Mouse (Mus musculus): ENCODE measurements at regions not wholly inside any gene's neighbourhood (a gene's known extent, or its start where the extent isn't known, plus 50 kb on each side); places are given as distances from the start of the nearest gene placed in this dataset.

DNA sequence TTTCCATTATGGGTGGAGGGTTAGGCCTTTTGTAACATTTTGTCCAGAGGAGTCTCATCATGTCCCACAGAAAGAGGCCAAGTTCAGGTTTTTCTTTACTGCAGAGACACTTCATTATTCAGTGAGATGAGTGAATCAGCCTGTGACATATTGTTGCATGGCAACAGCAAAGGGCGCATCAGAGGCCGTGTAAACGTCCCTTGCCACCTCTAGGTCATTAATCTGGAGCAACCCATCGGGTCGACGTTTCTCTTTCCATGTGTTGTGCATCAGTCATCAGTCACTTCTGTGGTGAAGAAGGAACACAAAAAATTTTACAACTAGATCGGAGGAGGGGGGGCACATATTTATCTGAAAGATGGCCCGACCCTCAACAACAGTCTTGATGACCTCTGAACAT, 519.3 kb upstream of the Gm26657 start:
- WGBS: 59% methylated on average over 8 of the region's 8 CpGs
- ATAC-seq (ENCODE audit: low FRiP score, low read depth) (no peak), DNase-seq (ENCODE audit: low spot score) (no peak)
- no peaks in the 10 kb centered on the region for H3K27me3 ChIP-seq (ENCODE audit: control insufficient read depth, insufficient read depth, low read length)
- H3K27ac ChIP-seq (replicated peaks; ENCODE audit: low read depth, low read length): no peak overlapping the region
- H3K9ac ChIP-seq (ENCODE audit: low read depth, low read length, severe bottlenecking): no peak overlapping the region
- peaks cover 12% of the 10 kb centered on the region for H3K4me1 ChIP-seq (ENCODE audit: control insufficient read depth, insufficient read depth, low read length)
- TF ChIP-seq POLR2A (IDR thresholded peaks at IDR 0.05; ENCODE audit: borderline replicate concordance, extremely low read depth, insufficient read depth, insufficient read length): no peak
- no peaks in the 10 kb centered on the region for H3K9me3 ChIP-seq (ENCODE audit: control insufficient read depth, low read length)
- H3K4me2 ChIP-seq (replicated peaks; ENCODE audit: low read depth, low read length, severe bottlenecking): no peak overlapping the region
- no peak overlapping the region for H3K4me3 ChIP-seq (replicated peaks; ENCODE audit: low read length)
- H3K36me3 ChIP-seq (ENCODE audit: control insufficient read depth, insufficient read depth, low read length): no peaks in the 10 kb centered on the region

DNA sequence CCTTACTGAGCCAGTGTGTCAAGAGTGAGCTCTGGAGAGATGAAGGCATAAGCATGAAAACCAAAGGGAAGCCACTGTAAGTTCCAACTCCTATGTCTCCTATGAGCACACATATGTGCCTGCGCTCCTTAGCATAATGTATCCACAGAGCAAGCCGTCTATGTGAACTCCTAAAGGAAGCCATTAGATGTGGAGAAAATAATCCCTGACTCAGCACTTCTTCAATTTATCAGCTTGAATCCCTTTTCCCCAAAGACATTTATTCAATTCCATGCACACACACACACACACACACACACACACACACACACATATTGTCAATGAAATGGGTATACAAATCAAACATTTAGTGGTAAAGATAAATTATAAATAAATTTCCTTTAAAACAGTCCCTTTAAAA, 530.4 kb upstream of the Gm26657 start:
- H3K4me2 ChIP-seq (replicated peaks; ENCODE audit: low read depth, low read length, severe bottlenecking): no peak overlapping the region
- ATAC-seq (ENCODE audit: low FRiP score, low read depth): no peak
- no peaks in the 10 kb centered on the region for H3K36me3 ChIP-seq (ENCODE audit: control insufficient read depth, insufficient read depth, low read length)
- no peaks in the 10 kb centered on the region for H3K27me3 ChIP-seq (ENCODE audit: control insufficient read depth, insufficient read depth, low read length)
- 91% methylated on average over 2 of the region's 2 CpGs for WGBS
- DNase-seq (ENCODE audit: low spot score): no peak
- no peak overlapping the region for H3K27ac ChIP-seq (replicated peaks; ENCODE audit: low read depth, low read length)
- no peak for TF ChIP-seq POLR2A (IDR thresholded peaks at IDR 0.05; ENCODE audit: borderline replicate concordance, extremely low read depth, insufficient read depth, insufficient read length)
- no peak overlapping the region for H3K9ac ChIP-seq (ENCODE audit: low read depth, low read length, severe bottlenecking)
- H3K4me3 ChIP-seq (replicated peaks; ENCODE audit: low read length): no peak overlapping the region
- H3K9me3 ChIP-seq (ENCODE audit: control insufficient read depth, low read length): no peaks in the 10 kb centered on the region
- peaks cover 16% of the 10 kb centered on the region for H3K4me1 ChIP-seq (ENCODE audit: control insufficient read depth, insufficient read depth, low read length)

DNA sequence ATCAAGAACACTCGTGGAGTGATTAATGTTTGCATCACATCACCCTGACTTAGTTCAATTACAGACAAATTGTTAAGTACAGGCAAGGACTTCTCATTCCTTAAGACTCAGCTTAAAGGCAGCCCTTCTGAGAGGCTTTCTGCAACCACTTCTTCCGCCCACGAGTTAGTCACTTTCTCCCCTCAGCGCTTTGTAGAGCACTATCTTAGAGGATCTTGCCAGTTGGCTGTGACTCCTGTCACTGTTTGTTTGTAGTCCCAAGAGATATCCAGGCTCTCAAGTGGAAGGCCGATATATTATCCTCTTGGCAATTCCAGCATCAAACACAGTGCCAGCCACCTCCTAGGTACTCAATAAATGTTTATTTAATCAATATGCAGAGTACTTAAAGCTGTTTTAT, 532.1 kb upstream of the Gm26657 start:
- H3K27me3 ChIP-seq (ENCODE audit: control insufficient read depth, insufficient read depth, low read length): no peaks in the 10 kb centered on the region
- H3K4me2 ChIP-seq (replicated peaks; ENCODE audit: low read depth, low read length, severe bottlenecking): no peak overlapping the region
- peaks cover 16% of the 10 kb centered on the region for H3K4me1 ChIP-seq (ENCODE audit: control insufficient read depth, insufficient read depth, low read length)
- DNase-seq (ENCODE audit: low spot score): no peak
- no peaks in the 10 kb centered on the region for H3K36me3 ChIP-seq (ENCODE audit: control insufficient read depth, insufficient read depth, low read length)
- no peak overlapping the region for H3K4me3 ChIP-seq (replicated peaks; ENCODE audit: low read length)
- no peak for ATAC-seq (ENCODE audit: low FRiP score, low read depth)
- H3K27ac ChIP-seq (replicated peaks; ENCODE audit: low read depth, low read length): no peak overlapping the region
- 45% methylated on average over 5 of the region's 5 CpGs for WGBS
- TF ChIP-seq POLR2A (IDR thresholded peaks at IDR 0.05; ENCODE audit: borderline replicate concordance, extremely low read depth, insufficient read depth, insufficient read length): no peak
- H3K9ac ChIP-seq (ENCODE audit: low read depth, low read length, severe bottlenecking): no peak overlapping the region
- no peaks in the 10 kb centered on the region for H3K9me3 ChIP-seq (ENCODE audit: control insufficient read depth, low read length)

DNA sequence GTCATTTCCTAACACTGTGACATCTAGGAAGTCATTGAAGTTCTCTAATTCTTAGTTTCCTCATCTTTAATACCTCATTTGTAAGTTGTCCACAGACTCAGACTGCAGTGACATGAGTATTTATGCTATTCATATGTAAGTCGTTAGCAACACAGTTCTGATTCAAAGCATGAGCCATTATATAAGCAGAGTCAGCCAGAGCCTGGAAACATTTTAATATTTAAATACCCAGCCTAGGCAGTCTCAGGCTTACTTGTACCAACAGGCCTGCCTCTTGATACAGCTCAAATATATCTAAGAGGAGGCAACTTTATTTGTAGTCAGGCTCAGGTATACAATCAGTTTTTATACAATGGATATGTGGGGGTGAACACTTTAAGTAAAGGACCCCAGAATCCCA, 534.8 kb upstream of the Gm26657 start:
- Histone ChIP-seq H3K9me3 (ENCODE audit: control insufficient read depth, low read length) (no peaks in the 10 kb centered on the region), H3K4me1 (ENCODE audit: control insufficient read depth, insufficient read depth, low read length) (peaks cover 16% of the 10 kb centered on the region), H3K36me3 (ENCODE audit: control insufficient read depth, insufficient read depth, low read length) (no peaks in the 10 kb centered on the region), H3K4me3 (replicated peaks; ENCODE audit: low read length) (no peak overlapping the region), H3K9ac (ENCODE audit: low read depth, low read length, severe bottlenecking) (no peak overlapping the region), H3K27me3 (ENCODE audit: control insufficient read depth, insufficient read depth, low read length) (no peaks in the 10 kb centered on the region), H3K27ac (replicated peaks; ENCODE audit: low read depth, low read length) (no peak overlapping the region), H3K4me2 (replicated peaks; ENCODE audit: low read depth, low read length, severe bottlenecking) (no peak overlapping the region)
- WGBS: 32% methylated on average over 1 of the region's 1 CpGs
- DNase-seq (ENCODE audit: low spot score) (no peak), ATAC-seq (ENCODE audit: low FRiP score, low read depth) (no peak)
- no peak for TF ChIP-seq POLR2A (IDR thresholded peaks at IDR 0.05; ENCODE audit: borderline replicate concordance, extremely low read depth, insufficient read depth, insufficient read length)

DNA sequence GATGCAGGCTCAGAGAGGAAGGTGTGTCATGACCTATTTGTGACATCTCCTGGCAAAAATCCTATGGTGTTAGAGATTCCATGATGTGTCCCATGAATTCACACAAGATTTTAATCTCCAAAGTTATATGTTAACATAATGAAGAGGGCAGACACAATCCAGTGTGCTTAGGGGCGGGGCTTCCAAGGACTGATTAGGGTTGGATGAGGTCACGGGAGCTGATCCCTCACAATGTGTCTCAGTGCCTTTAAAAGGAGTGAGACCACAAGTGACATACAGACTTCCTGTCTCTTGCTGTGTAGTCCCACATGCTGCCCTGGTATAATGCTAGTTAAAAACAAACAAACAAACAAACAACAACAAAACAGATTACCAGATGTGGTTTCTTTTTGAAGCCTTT, 546.5 kb upstream of the Gm26657 start:
- DNase-seq (ENCODE audit: low spot score): no peak
- no peak for ATAC-seq (ENCODE audit: low FRiP score, low read depth)

DNA sequence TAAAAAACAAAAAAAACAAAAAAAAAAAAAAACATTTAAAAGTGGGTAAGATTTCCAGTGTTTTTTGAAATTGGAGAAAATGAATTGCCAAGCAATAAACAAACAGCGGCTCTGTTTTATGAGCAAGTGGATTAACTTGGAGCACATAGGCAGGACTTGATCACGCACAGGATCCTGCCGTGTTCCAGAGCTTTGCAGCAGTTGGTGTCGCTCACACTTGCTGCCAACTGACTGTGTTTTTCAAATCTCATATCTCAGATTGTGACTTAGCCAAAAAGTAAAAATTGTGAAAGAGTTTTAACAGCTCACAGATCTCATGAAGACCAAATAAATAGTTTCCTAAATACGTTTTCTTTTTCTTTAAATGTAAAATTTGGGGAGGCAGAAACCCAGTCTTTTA, 547.4 kb upstream of the Gm26657 start:
- no peak overlapping the region for H3K4me3 ChIP-seq (replicated peaks; ENCODE audit: low read length)
- no peak for ATAC-seq (ENCODE audit: low FRiP score, low read depth)
- H3K4me1 ChIP-seq (ENCODE audit: control insufficient read depth, insufficient read depth, low read length): no peaks in the 10 kb centered on the region
- H3K27ac ChIP-seq (replicated peaks; ENCODE audit: low read depth, low read length): no peak overlapping the region
- H3K9me3 ChIP-seq (ENCODE audit: control insufficient read depth, low read length): no peaks in the 10 kb centered on the region
- H3K36me3 ChIP-seq (ENCODE audit: control insufficient read depth, insufficient read depth, low read length): no peaks in the 10 kb centered on the region
- no peak for DNase-seq (ENCODE audit: low spot score)
- no peaks in the 10 kb centered on the region for H3K27me3 ChIP-seq (ENCODE audit: control insufficient read depth, insufficient read depth, low read length)
- WGBS: 53% methylated on average over 5 of the region's 5 CpGs
- H3K4me2 ChIP-seq (replicated peaks; ENCODE audit: low read depth, low read length, severe bottlenecking): no peak overlapping the region
- TF ChIP-seq POLR2A (IDR thresholded peaks at IDR 0.05; ENCODE audit: borderline replicate concordance, extremely low read depth, insufficient read depth, insufficient read length): no peak
- H3K9ac ChIP-seq (ENCODE audit: low read depth, low read length, severe bottlenecking): no peak overlapping the region

More for the DNA sequence above, 546.5 kb upstream of the Gm26657 start:
- Histone ChIP-seq H3K4me1 (ENCODE audit: control insufficient read depth, insufficient read depth, low read length) (no peaks in the 10 kb centered on the region), H3K4me2 (replicated peaks; ENCODE audit: low read depth, low read length, severe bottlenecking) (no peak overlapping the region), H3K9ac (ENCODE audit: low read depth, low read length, severe bottlenecking) (no peak overlapping the region), H3K27ac (replicated peaks; ENCODE audit: low read depth, low read length) (no peak overlapping the region), H3K36me3 (ENCODE audit: control insufficient read depth, insufficient read depth, low read length) (no peaks in the 10 kb centered on the region), H3K9me3 (ENCODE audit: control insufficient read depth, low read length) (no peaks in the 10 kb centered on the region), H3K27me3 (ENCODE audit: control insufficient read depth, insufficient read depth, low read length) (no peaks in the 10 kb centered on the region), H3K4me3 (replicated peaks; ENCODE audit: low read length) (no peak overlapping the region)
- no peak for TF ChIP-seq POLR2A (IDR thresholded peaks at IDR 0.05; ENCODE audit: borderline replicate concordance, extremely low read depth, insufficient read depth, insufficient read length)
- 67% methylated on average over 2 of the region's 2 CpGs for WGBS

Measured in limb, embryonic 14.5 days (tissue).